In genomic region chr10:57531076-57531475, GRCm38 (mm10) we compare ENCODE assay signal across 8 mouse cellular contexts. TPM values are rescaled to one million over a fixed set of nuclear protein-coding genes. Genes with fewer than 3 reads are reported as not detected.
DNase-seq lines count a peak whose midpoint lies in the region; ATAC-seq and TF ChIP-seq lines count a peak whose summit lies in the region.

No protein-coding gene starts in this region.

- ATAC-seq in megakaryocyte, adult 5-6 weeks (ENCODE audit: poor library complexity, severe bottlenecking), result no peak
- no peak for ATAC-seq in hindbrain, embryonic 11.5 days (ENCODE audit: low FRiP score)
- ATAC-seq in liver, postnatal 0 days, result no peak

- H3K4me1 ChIP-seq in cerebellum, adult 2 months (ENCODE audit: control insufficient read depth, insufficient read depth, low read length), result peaks cover 4% of the 10 kb centered on the region; the same call in 1 of the 2 replicates
- H3K4me1 ChIP-seq in megakaryocyte, embryonic 14.5 days, result peaks cover 41% of the 10 kb centered on the region
- no peaks in the 10 kb centered on the region for H3K4me1 ChIP-seq in hindbrain, embryonic 11.5 days (replicated peaks; ENCODE audit: control insufficient read depth, insufficient read depth, low read length)
- H3K4me1 ChIP-seq in liver, postnatal 0 days (ENCODE audit: insufficient read depth), result peaks cover 10% of the 10 kb centered on the region

- H3K9me3 ChIP-seq in megakaryocyte, embryonic 14.5 days, result no peaks in the 10 kb centered on the region
- no peaks in the 10 kb centered on the region for H3K9me3 ChIP-seq in hindbrain, embryonic 11.5 days (ENCODE audit: control insufficient read depth, low read length)
- H3K9me3 ChIP-seq in liver, postnatal 0 days (ENCODE audit: low read length), result no peaks in the 10 kb centered on the region

- no peak overlapping the region for H3K27ac ChIP-seq in cerebellum, adult 2 months (ENCODE audit: insufficient read depth, low read length)
- no peak overlapping the region for H3K27ac ChIP-seq in hindbrain, embryonic 11.5 days (ENCODE audit: low read depth, low read length)
- peak overlapping the region; percentile 91; the same call in 1 of the 2 replicates for H3K27ac ChIP-seq in liver, postnatal 0 days (ENCODE audit: low read depth)

- no peak for TF ChIP-seq CTCF in cerebellum, adult 2 months (IDR thresholded peaks at IDR 0.05; ENCODE audit: borderline replicate concordance, insufficient read depth, low read depth, low read length)
- no peak for TF ChIP-seq CTCF in liver, postnatal 0 days (IDR thresholded peaks at IDR 0.05; ENCODE audit: low read depth)

- DNase-seq in cerebellum, adult 2 months, result no peak
- no peak for DNase-seq in cerebellum, postnatal 25 days
- DNase-seq in hindbrain, embryonic 11.5 days (ENCODE audit: low spot score), result no peak
- DNase-seq in liver, postnatal 0 days, result no peak
- DNase-seq in adrenal gland, adult 2 months, result no peak
- no peak for DNase-seq in B cell, adult 2 months

- WGBS in cerebellum, adult 2 months, result 32% methylated on average over 2 of the region's 2 CpGs
- WGBS in hindbrain, embryonic 11.5 days, result 73% methylated on average over 2 of the region's 2 CpGs
- WGBS in liver, postnatal 0 days (ENCODE audit: insufficient replicate concordance), result 43% methylated on average over 2 of the region's 2 CpGs

- H3K36me3 ChIP-seq in megakaryocyte, embryonic 14.5 days (replicated peaks; ENCODE audit: low read length), result peaks cover 28% of the 10 kb centered on the region
- no peaks in the 10 kb centered on the region for H3K36me3 ChIP-seq in hindbrain, embryonic 11.5 days (ENCODE audit: control insufficient read depth, insufficient read depth, low read length)
- H3K36me3 ChIP-seq in liver, postnatal 0 days (replicated peaks; ENCODE audit: insufficient read depth, low read length), result peaks cover 11% of the 10 kb centered on the region

- peak overlapping the region; percentile 36 for H3K4me2 ChIP-seq in hindbrain, embryonic 11.5 days (replicated peaks; ENCODE audit: low read depth, low read length)
- H3K4me2 ChIP-seq in liver, postnatal 0 days (ENCODE audit: low read depth, low read length), result peak overlapping the region; percentile 68

- H3K9ac ChIP-seq in hindbrain, embryonic 11.5 days (ENCODE audit: low read depth, low read length), result no peak overlapping the region
- H3K9ac ChIP-seq in liver, postnatal 0 days (replicated peaks), result peak overlapping the region; percentile 81

- TF ChIP-seq POLR2A in cerebellum, adult 2 months (IDR thresholded peaks at IDR 0.05; ENCODE audit: borderline replicate concordance, insufficient read depth, low read length), result no peak

- H3K27me3 ChIP-seq in cerebellum, adult 2 months (ENCODE audit: control insufficient read depth, insufficient read depth, low read length), result no peaks in the 10 kb centered on the region
- H3K27me3 ChIP-seq in megakaryocyte, embryonic 14.5 days (replicated peaks), result no peaks in the 10 kb centered on the region
- H3K27me3 ChIP-seq in hindbrain, embryonic 11.5 days (ENCODE audit: control insufficient read depth, insufficient read depth, low read length), result no peaks in the 10 kb centered on the region
- H3K27me3 ChIP-seq in liver, postnatal 0 days (ENCODE audit: insufficient read depth, low read length), result no peaks in the 10 kb centered on the region

- H3K4me3 ChIP-seq in cerebellum, adult 2 months (replicated peaks; ENCODE audit: insufficient read depth, low read depth, low read length), result peak overlapping the region; percentile 65
- peak overlapping the region; percentile 99 for H3K4me3 ChIP-seq in megakaryocyte, embryonic 14.5 days (replicated peaks)
- H3K4me3 ChIP-seq in hindbrain, embryonic 11.5 days (ENCODE audit: low read depth, low read length), result peak overlapping the region; percentile 94
- peak overlapping the region; percentile 74 for H3K4me3 ChIP-seq in liver, postnatal 0 days (ENCODE audit: low read depth, low read length)

- TF ChIP-seq EP300 in liver, postnatal 0 days (IDR thresholded peaks at IDR 0.05; ENCODE audit: low read depth), result no peak

RNA-seq across cellular contexts. Expression of gene Serinc1, which starts 1.3 kb away (rescaled TPM):
- polyA plus RNA-seq in cerebellum, adult 2 months (2012; rRNA removed), result 581 and 607 TPM in 2 replicates
- polyA plus RNA-seq in megakaryocyte, embryonic 14.5 days (2012; ENCODE audit: insufficient read depth, low replicate concordance), result 8.6 TPM in 1 of 2 replicates, not detected in the other
- 113 and 129 TPM in 2 replicates for total RNA-seq in megakaryocyte, adult 5-6 weeks (2015)
- 102 and 108 TPM in 2 replicates for total RNA-seq in megakaryocyte, adult 5-6 weeks (2017)
- 243 and 258 TPM in 2 replicates for polyA plus RNA-seq in hindbrain, embryonic 11.5 days (2014; fragmentation: Nextera tagmentation; extraction: Ambion mirVana)
- 79.2 and 81.6 TPM in 2 replicates for polyA plus RNA-seq in liver, postnatal 0 days (2015; fragmentation: Nextera tagmentation; extraction: Ambion mirVana)
- total RNA-seq in adrenal gland, adult 2 months (2021), result 100 to 1,000 TPM; 319 to 366 TPM
- 30.5 and 45.6 TPM in 2 replicates for polyA plus RNA-seq in adrenal gland, adult 2 months (2012; rRNA removed)

RNA-seq across cellular contexts. Expression of gene Hsf2, which starts 44.9 kb away (rescaled TPM):
- polyA plus RNA-seq in cerebellum, adult 2 months (2012; rRNA removed), result 22.8 and 23.4 TPM in 2 replicates
- 0.28 TPM in 1 of 2 replicates, not detected in the other for polyA plus RNA-seq in megakaryocyte, embryonic 14.5 days (2012; ENCODE audit: insufficient read depth, low replicate concordance)
- 23.1 and 25.7 TPM in 2 replicates for total RNA-seq in megakaryocyte, adult 5-6 weeks (2015)
- total RNA-seq in megakaryocyte, adult 5-6 weeks (2017), result 36.6 and 41.8 TPM in 2 replicates
- polyA plus RNA-seq in hindbrain, embryonic 11.5 days (2014; fragmentation: Nextera tagmentation; extraction: Ambion mirVana), result 71.2 and 77.3 TPM in 2 replicates
- polyA plus RNA-seq in liver, postnatal 0 days (2015; fragmentation: Nextera tagmentation; extraction: Ambion mirVana), result 20.2 and 27.3 TPM in 2 replicates
- 10 to 100 TPM; 15.0 to 17.9 TPM for total RNA-seq in adrenal gland, adult 2 months (2021)
- 1.5 and 1.9 TPM in 2 replicates for polyA plus RNA-seq in adrenal gland, adult 2 months (2012; rRNA removed)
